Mouse (Mus musculus) stomach, postnatal 0 days (tissue): ENCODE measurements at regions not wholly inside any gene's neighbourhood (a gene's known extent, or its start where the extent isn't known, plus 50 kb on each side); places are given as distances from the start of the nearest gene placed in this dataset.
"Not testable (repeated sequence)": the region's sequence is repeated elsewhere in the genome, so short reads cannot be mapped to it uniquely, and the experiment has no call there.

Experiments
- ATAC-seq: fragments of 200-750 bp; cut with Nextera tagmentation; 2 replicates; pipeline ENCODE4 v1.8.0; 2017; ENCODE audit not compliant: low FRiP score, low TSS enrichment
- DNase-seq: peaks from one replicate; pipeline ENCODE4 v3.0.0-alpha.2; 2016; ENCODE audit warnings: low spot score
- H3K27ac ChIP-seq: fragments of 300-500 bp; sonication (generic); replicated peaks from 2 replicates; pipeline ENCODE4 v1.5.1; 2014; ENCODE audit warnings: mild to moderate bottlenecking, control low read depth
- H3K27me3 ChIP-seq: fragments of 300-500 bp; sonication (generic); 2 replicates; pipeline ENCODE4 v1.6.1; 2014; ENCODE audit warnings: low read length; ENCODE audit not compliant: control insufficient read depth, insufficient read depth
- H3K36me3 ChIP-seq: fragments of 300-500 bp; sonication (generic); 2 replicates; pipeline ENCODE4 v1.6.1; 2014; ENCODE audit warnings: low read length, mixed read lengths; ENCODE audit not compliant: control insufficient read depth, insufficient read depth
- H3K4me1 ChIP-seq: fragments of 300-500 bp; sonication (generic); replicated peaks from 2 replicates; pipeline ENCODE4 v1.6.1; 2014; ENCODE audit warnings: antibody characterized with exemption; ENCODE audit not compliant: control insufficient read depth, insufficient read depth
- H3K4me2 ChIP-seq: fragments of 300-500 bp; sonication (generic); replicated peaks from 2 replicates; pipeline ENCODE4 v1.6.1; 2014; ENCODE audit warnings: low read depth, mild to moderate bottlenecking, control low read depth, moderate library complexity
- H3K4me3 ChIP-seq: fragments of 300-500 bp; sonication (generic); 2 replicates; pipeline ENCODE4 v1.5.1; 2014; ENCODE audit warnings: low read depth, low read length, control low read depth
- H3K9ac ChIP-seq: fragments of 300-500 bp; sonication (generic); 2 replicates; pipeline ENCODE4 v1.6.1; 2014; ENCODE audit warnings: mild to moderate bottlenecking, low read length, control low read depth, mixed read lengths
- H3K9me3 ChIP-seq: fragments of 300-500 bp; sonication (generic); 2 replicates; pipeline ENCODE4 v1.6.1; 2016; ENCODE audit warnings: low read length; ENCODE audit not compliant: control insufficient read depth
- CTCF ChIP-seq: IDR thresholded peaks from 2 replicates; pipeline ENCODE4 v1.5.1; 2016; ENCODE audit warnings: antibody characterized with exemption, low read depth, mild to moderate bottlenecking, moderate library complexity
- EP300 ChIP-seq: optimal IDR thresholded peaks from 2 replicates; pipeline ENCODE3; 2016; ENCODE audit warnings: antibody characterized with exemption
- whole genome bisulfite sequencing: fragments of 180-500 bp; shearing (Covaris S2); extraction: QIAGEN DNeasy Blood & Tissue Kit; methylation state at CpG from one replicate; pipeline ENCODE4 v1.1.7; 2014; 5-methylcytosine and 5-hydroxymethylcytosine counted together

- DNase-seq, ATAC-seq, H3K36me3 ChIP-seq, H3K9ac ChIP-seq, H3K4me3 ChIP-seq, H3K4me1 ChIP-seq, H3K27me3 ChIP-seq, H3K27ac ChIP-seq, H3K4me2 ChIP-seq, H3K9me3 ChIP-seq: not testable (repeated sequence)
- WGBS: 86% methylated on average over 5 of the region's 9 CpGs
These were observed 1191.1 kb upstream of the 1700008P02Rik start for GRCm38 (mm10) chr3:7811301-7811700.

- ATAC-seq, H3K27ac ChIP-seq, H3K36me3 ChIP-seq, H3K4me1 ChIP-seq, H3K27me3 ChIP-seq, DNase-seq, H3K9me3 ChIP-seq, H3K4me2 ChIP-seq, H3K4me3 ChIP-seq, H3K9ac ChIP-seq: not testable (repeated sequence)
- WGBS: 74% methylated on average over 2 of the region's 2 CpGs
These were observed 1184.9 kb upstream of the 1700008P02Rik start for GRCm38 (mm10) chr3:7805121-7805520.

GRCm38 (mm10) chr3:7804209-7804608, 1184.0 kb upstream of the 1700008P02Rik start:
- no peak for ATAC-seq
- Histone ChIP-seq H3K4me3 (no peak overlapping the region), H3K27ac (no peak overlapping the region), H3K9me3 (no peaks in the 10 kb centered on the region), H3K36me3 (no peaks in the 10 kb centered on the region), H3K4me2 (no peak overlapping the region), H3K4me1 (no peaks in the 10 kb centered on the region), H3K9ac (no peak overlapping the region), H3K27me3 (no peaks in the 10 kb centered on the region)
- WGBS: 79% methylated on average over 1 of the region's 1 CpGs
- DNase-seq: no peak
- TF ChIP-seq EP300 (no peak), CTCF (no peak)

GRCm38 (mm10) chr3:7799486-7799885, 1179.2 kb upstream of the 1700008P02Rik start:
- Histone ChIP-seq H3K4me2 (no peak overlapping the region), H3K4me3 (no peak overlapping the region), H3K9me3 (no peaks in the 10 kb centered on the region), H3K27ac (no peak overlapping the region), H3K9ac (no peak overlapping the region), H3K36me3 (no peaks in the 10 kb centered on the region), H3K4me1 (no peaks in the 10 kb centered on the region), H3K27me3 (no peaks in the 10 kb centered on the region)
- WGBS: 85% methylated on average over 4 of the region's 4 CpGs
- ATAC-seq (no peak), DNase-seq (no peak)
- TF ChIP-seq EP300 (no peak), CTCF (no peak)

- Histone ChIP-seq H3K4me3 (no peak overlapping the region), H3K27me3 (no peaks in the 10 kb centered on the region), H3K4me2 (no peak overlapping the region), H3K9me3 (no peaks in the 10 kb centered on the region), H3K36me3 (no peaks in the 10 kb centered on the region), H3K4me1 (no peaks in the 10 kb centered on the region), H3K27ac (no peak overlapping the region), H3K9ac (no peak overlapping the region)
- no peak for TF ChIP-seq EP300
- TF ChIP-seq CTCF: no peak
- WGBS: 90% methylated on average over 5 of the region's 5 CpGs
- ATAC-seq (no peak), DNase-seq (no peak)
These were observed 1167.4 kb upstream of the 1700008P02Rik start for GRCm38 (mm10) chr3:7787665-7788064.

GRCm38 (mm10) chr3:7785096-7785495, 1164.9 kb upstream of the 1700008P02Rik start:
- H3K4me2 ChIP-seq: no peak overlapping the region
- H3K4me1 ChIP-seq: no peaks in the 10 kb centered on the region
- no peaks in the 10 kb centered on the region for H3K36me3 ChIP-seq
- H3K4me3 ChIP-seq: no peak overlapping the region
- H3K27ac ChIP-seq: no peak overlapping the region
- no peaks in the 10 kb centered on the region for H3K27me3 ChIP-seq
- TF ChIP-seq CTCF (no peak), EP300 (no peak)
- H3K9ac ChIP-seq: no peak overlapping the region
- H3K9me3 ChIP-seq: no peaks in the 10 kb centered on the region
- no peak for DNase-seq
- 77% methylated on average over 2 of the region's 2 CpGs for WGBS
- ATAC-seq: no peak

- H3K4me3 ChIP-seq: no peak overlapping the region
- WGBS: 29% methylated on average over 4 of the region's 4 CpGs
- ATAC-seq: no peak
- H3K4me1 ChIP-seq: no peaks in the 10 kb centered on the region
- H3K4me2 ChIP-seq: no peak overlapping the region
- H3K27me3 ChIP-seq: no peaks in the 10 kb centered on the region
- TF ChIP-seq EP300 (no peak), CTCF (no peak)
- no peak overlapping the region for H3K9ac ChIP-seq
- no peaks in the 10 kb centered on the region for H3K9me3 ChIP-seq
- no peak for DNase-seq
- H3K36me3 ChIP-seq: no peaks in the 10 kb centered on the region
- H3K27ac ChIP-seq: no peak overlapping the region
These were observed 1135.2 kb upstream of the 1700008P02Rik start for GRCm38 (mm10) chr3:7755445-7755844.
